Mouse (Mus musculus): ENCODE measurements around the gene Nudt17. TPM values are rescaled to one million over a fixed set of nuclear protein-coding genes. Genes with fewer than 3 reads are reported as not detected.

Nudt17 gene
- 0.50 TPM for polyA plus RNA-seq (2017; shearing (Covaris generic))

DNA sequence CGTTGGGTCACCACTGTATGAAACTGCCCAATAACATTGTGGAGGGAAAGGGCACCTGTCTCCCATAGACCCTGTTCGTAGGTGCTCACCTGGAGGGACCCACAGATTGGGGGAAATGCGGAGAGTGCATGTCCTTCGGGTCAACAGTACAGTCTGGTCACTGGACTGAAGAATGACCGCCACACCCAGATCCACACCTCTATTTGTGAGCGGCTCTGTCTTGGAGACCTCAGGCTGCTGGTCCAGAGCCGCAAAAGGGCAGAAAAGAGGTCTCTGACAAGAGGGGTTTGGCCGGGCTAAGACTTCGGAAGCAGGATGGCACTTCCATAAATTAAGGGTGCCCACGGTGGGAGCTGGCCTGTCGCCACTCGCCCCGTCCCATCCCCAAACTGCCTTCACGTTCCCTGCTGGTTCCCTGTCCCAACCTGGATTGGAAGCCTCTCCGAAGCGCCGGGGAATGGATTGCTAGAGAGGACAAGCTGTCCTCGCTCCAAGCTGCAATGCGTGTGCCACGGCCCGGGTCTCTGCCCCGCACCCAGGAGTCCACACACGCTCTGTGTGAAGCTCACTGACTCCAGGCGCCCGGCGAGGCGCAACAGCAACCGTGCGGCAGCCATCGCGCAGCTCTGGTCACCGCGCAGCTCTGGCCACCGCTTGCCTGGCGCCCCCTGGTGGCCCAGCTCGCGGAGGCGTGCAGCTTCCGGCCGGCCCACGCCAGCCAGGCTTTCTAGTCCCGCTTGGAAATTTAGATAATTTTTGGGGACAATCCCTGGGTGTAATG lies at the start of gene Nudt17:
TSS of gene Nudt17 (minus strand) at position 660 of the 781 bp plus-strand sequence.

DNA sequence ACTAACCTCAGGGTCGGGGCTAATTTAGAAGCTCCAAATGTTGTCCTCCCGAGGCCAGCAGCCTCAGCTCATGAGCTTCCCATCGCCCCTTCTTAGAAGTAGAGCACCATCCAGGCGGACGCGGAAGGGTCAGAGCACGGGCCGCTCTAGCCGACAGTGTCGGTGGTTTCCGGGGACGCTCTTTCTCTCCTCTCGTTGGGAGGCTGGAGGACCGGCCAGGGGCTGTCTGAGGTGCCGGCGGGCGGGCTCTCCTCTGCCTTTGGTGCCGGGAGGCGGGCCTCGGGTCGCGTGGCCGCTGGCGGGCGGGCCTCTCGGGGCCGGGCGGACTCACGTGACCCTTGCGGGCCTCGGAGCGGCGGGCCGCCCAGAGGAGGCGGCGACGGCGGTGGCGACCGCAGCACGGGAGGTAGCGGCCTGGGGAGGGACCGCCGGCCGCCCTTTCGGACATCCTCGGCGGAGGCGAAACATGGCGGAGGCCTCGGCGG lies 19.0 kb upstream of the Nudt17 start, which contains the start of the genes Polr3c and Rnf115:
TSS of gene Polr3c (minus strand) at position 286 of the 485 bp plus-strand sequence.
TSS of gene Rnf115 (plus strand) at position 322 of the 485 bp plus-strand sequence.

GRCm38 (mm10) chr3:96696198-96696765 lies 12.1 kb downstream of the Nudt17 start, which contains the start of gene Pias3:
TSS of gene Pias3 (plus strand) at chr3:96696384.

DNA sequence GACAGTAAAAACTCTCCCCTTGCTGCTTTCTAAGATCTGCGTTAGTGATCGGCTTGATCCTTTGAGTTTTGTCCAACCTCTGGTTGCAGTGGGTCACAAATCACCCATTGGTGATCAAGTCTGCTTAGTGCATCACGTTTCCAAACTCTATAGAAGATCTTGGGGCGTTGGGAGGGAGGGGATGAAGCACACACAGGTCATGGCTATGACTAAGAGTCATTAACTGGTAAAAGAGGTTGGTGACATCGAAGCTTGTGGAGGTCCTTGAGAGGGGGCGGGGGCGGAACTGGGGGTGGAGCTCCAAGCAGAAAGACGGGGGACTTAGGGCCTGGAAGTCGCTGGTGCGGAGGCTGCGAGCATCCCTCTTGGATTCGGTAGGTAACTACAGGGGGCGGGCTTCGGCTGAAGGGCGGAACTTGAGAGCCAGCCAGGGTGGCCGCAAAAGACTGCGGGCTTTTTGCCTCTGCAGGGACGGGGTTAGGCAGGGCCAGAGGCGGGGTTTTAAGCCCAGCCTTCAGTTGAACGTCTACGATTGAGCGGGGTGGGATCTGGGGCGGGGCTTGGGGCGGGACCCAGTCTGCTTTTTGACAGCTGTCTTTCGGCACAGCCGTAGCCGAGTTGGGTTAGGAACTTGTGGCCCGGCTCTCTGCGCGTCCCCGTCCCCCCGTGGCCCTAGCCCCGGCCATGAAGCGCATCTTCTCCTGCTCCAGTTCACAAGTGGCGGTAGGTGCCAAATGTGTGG lies 38.5 kb downstream of the Nudt17 start, which contains the start of gene Ankrd35:
TSS of gene Ankrd35 (plus strand) at position 405 of the 742 bp plus-strand sequence.

Other genes starting within 250 kb of the Nudt17 start
- gene Hfe2, start 183.4 kb downstream of the Nudt17 start, polyA plus RNA-seq (2017; shearing (Covaris generic)): not detected
- gene Txnip, start 150.6 kb downstream of the Nudt17 start, polyA plus RNA-seq (2017; shearing (Covaris generic)): 718 TPM
- 0.93 TPM for gene Gm16253, start 131.6 kb downstream of the Nudt17 start, polyA plus RNA-seq (2017; shearing (Covaris generic))
- 22.0 TPM for gene Polr3gl, start 114.4 kb downstream of the Nudt17 start, polyA plus RNA-seq (2017; shearing (Covaris generic))
- gene Ankrd34a, start 111.9 kb downstream of the Nudt17 start, polyA plus RNA-seq (2017; shearing (Covaris generic)): 0.07 TPM
- gene Lix1l, start 107.4 kb downstream of the Nudt17 start, polyA plus RNA-seq (2017; shearing (Covaris generic)): 0.29 TPM
- 166 TPM for gene Rbm8a, start 78.6 kb downstream of the Nudt17 start, polyA plus RNA-seq (2017; shearing (Covaris generic))
- 49.6 TPM for gene Pex11b, start 73.2 kb downstream of the Nudt17 start, polyA plus RNA-seq (2017; shearing (Covaris generic))
- 0.24 TPM for gene Gm42957, start 73.1 kb downstream of the Nudt17 start, polyA plus RNA-seq (2017; shearing (Covaris generic))
- 0.16 TPM for gene Itga10, start 63.0 kb downstream of the Nudt17 start, polyA plus RNA-seq (2017; shearing (Covaris generic))
- not detected for gene Ankrd35, start 38.4 kb downstream of the Nudt17 start, polyA plus RNA-seq (2017; shearing (Covaris generic))
- gene Pias3, start 12.2 kb downstream of the Nudt17 start, polyA plus RNA-seq (2017; shearing (Covaris generic)): 25.1 TPM
- gene Polr3c, start 19.1 kb upstream of the Nudt17 start, polyA plus RNA-seq (2017; shearing (Covaris generic)): 72.2 TPM
- 120 TPM for gene Rnf115, start 19.1 kb upstream of the Nudt17 start, polyA plus RNA-seq (2017; shearing (Covaris generic))
- gene Pdzk1, start 120.7 kb upstream of the Nudt17 start, polyA plus RNA-seq (2017; shearing (Covaris generic)): not detected
- 22.4 TPM for gene Cd160, start 120.8 kb upstream of the Nudt17 start, polyA plus RNA-seq (2017; shearing (Covaris generic))
- 0.31 TPM for gene Gja5, start 196.1 kb upstream of the Nudt17 start, polyA plus RNA-seq (2017; shearing (Covaris generic))
- 23.0 TPM for gene Gpr89, start 196.8 kb upstream of the Nudt17 start, polyA plus RNA-seq (2017; shearing (Covaris generic))
- gene Gja8, start 217.5 kb upstream of the Nudt17 start, polyA plus RNA-seq (2017; shearing (Covaris generic)): 0.04 TPM